Mouse (Mus musculus): ENCODE measurements around the gene 4930568D16Rik. TPM values are rescaled to one million over a fixed set of nuclear protein-coding genes. Genes with fewer than 3 reads are reported as not detected.

The 4930568D16Rik gene
- polyA plus RNA-seq (2012; rRNA removed): not detected in 2 replicates

- Histone ChIP-seq H3K36me3 (ENCODE audit: control insufficient read depth, insufficient read depth, low read length) (no peaks in the 10 kb centered on the region), H3K27me3 (ENCODE audit: control insufficient read depth, insufficient read depth, low read length) (no peaks in the 10 kb centered on the region), H3K4me1 (ENCODE audit: control insufficient read depth, insufficient read depth, insufficient read length) (no peaks in the 10 kb centered on the region), H3K4me3 (ENCODE audit: extremely low read depth, insufficient read depth, insufficient read length) (no peak within 1 kb of the TSS), H3K27ac (ENCODE audit: insufficient read depth, low read length) (no peak within 1 kb of the TSS)
- 86% methylated on average over 2 of the region's 2 CpGs for WGBS
- DNase-seq (ENCODE audit: low read depth in 1 of 2, low spot score in 2 of 2): no peak
- TF ChIP-seq POLR2A (IDR thresholded peaks at IDR 0.05; ENCODE audit: low read depth, low read length): no peak
- no peak for TF ChIP-seq CTCF (IDR thresholded peaks at IDR 0.05; ENCODE audit: extremely low read depth, insufficient read depth, insufficient read length, insufficient replicate concordance)
Measured at GRCm38 (mm10) chr2:35367629-35368028, at the start of gene 4930568D16Rik. Gene 4930568D16Rik, minus strand, starts transcription at chr2:35367729.

DNA sequence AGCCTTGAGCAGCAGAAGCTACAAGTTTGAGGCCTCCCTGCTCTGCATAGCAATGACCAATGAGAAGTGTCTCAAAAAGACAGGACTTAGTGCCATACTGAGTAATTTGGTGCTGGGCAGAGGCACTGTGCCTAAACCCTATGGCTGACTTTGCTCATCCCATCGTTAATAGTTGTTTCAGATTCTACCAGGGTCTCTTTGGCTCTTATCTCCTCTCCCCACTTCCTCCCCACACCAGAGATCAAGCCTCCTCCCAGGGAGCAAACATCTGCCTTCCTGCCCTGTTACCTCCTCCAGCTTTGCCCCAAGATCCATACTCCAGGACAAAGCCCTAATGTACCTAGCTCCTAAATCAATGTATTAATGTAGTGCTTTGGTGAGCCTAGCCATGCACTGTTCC, 49.7 kb upstream of the 4930568D16Rik start:
- TF ChIP-seq CTCF (IDR thresholded peaks at IDR 0.05; ENCODE audit: extremely low read depth, insufficient read depth, insufficient read length, insufficient replicate concordance): no peak
- TF ChIP-seq POLR2A (IDR thresholded peaks at IDR 0.05; ENCODE audit: low read depth, low read length): no peak
- Histone ChIP-seq H3K4me3 (ENCODE audit: extremely low read depth, insufficient read depth, insufficient read length) (no peak overlapping the region), H3K27me3 (ENCODE audit: control insufficient read depth, insufficient read depth, low read length) (no peaks in the 10 kb centered on the region), H3K36me3 (ENCODE audit: control insufficient read depth, insufficient read depth, low read length) (peaks cover 31% of the 10 kb centered on the region), H3K4me1 (ENCODE audit: control insufficient read depth, insufficient read depth, insufficient read length) (peaks cover 16% of the 10 kb centered on the region), H3K27ac (ENCODE audit: insufficient read depth, low read length) (0 out of 2 replicates have a peak overlapping the region, but pooled peaks have one; percentile 51)
- WGBS: 40% methylated on average over 1 of the region's 1 CpGs
- DNase-seq (ENCODE audit: low read depth in 1 of 2, low spot score in 2 of 2): no peak

- Histone ChIP-seq H3K27me3 (ENCODE audit: control insufficient read depth, insufficient read depth, low read length) (no peaks in the 10 kb centered on the region), H3K4me3 (ENCODE audit: extremely low read depth, insufficient read depth, insufficient read length) (no peak overlapping the region), H3K36me3 (ENCODE audit: control insufficient read depth, insufficient read depth, low read length) (peaks cover 28% of the 10 kb centered on the region), H3K27ac (ENCODE audit: insufficient read depth, low read length) (peak overlapping the region; percentile 51), H3K4me1 (ENCODE audit: control insufficient read depth, insufficient read depth, insufficient read length) (peaks cover 16% of the 10 kb centered on the region)
- 28% methylated on average over 6 of the region's 6 CpGs for WGBS
- TF ChIP-seq CTCF (IDR thresholded peaks at IDR 0.05; ENCODE audit: extremely low read depth, insufficient read depth, insufficient read length, insufficient replicate concordance) (no peak), POLR2A (IDR thresholded peaks at IDR 0.05; ENCODE audit: low read depth, low read length) (no peak)
- DNase-seq (ENCODE audit: low read depth in 1 of 2, low spot score in 2 of 2): no peak
Measured at GRCm38 (mm10) chr2:35416473-35416872, 48.9 kb upstream of the 4930568D16Rik start.

DNA sequence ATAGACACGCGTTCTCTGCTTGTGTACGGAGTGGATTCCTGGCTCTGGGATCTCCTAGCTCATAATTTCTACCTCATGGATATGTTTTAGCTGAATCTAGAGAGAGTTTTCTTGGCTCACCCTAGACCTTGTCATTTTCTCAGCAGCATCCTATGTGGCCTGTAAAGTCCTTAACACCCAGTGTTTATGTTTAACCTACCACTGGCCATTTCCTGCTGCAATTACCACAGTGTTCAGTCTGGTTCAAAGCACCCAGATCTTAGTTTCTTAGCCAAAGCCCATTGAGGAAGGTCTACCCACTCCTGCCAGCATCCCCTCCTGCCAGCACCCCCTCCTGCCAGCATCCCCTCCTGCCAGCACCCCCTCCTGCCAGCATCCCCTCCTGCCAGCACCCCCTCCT, 45.3 kb upstream of the 4930568D16Rik start:
- Histone ChIP-seq H3K4me1 (ENCODE audit: control insufficient read depth, insufficient read depth, insufficient read length) (peaks cover 13% of the 10 kb centered on the region), H3K27me3 (ENCODE audit: control insufficient read depth, insufficient read depth, low read length) (no peaks in the 10 kb centered on the region), H3K36me3 (ENCODE audit: control insufficient read depth, insufficient read depth, low read length) (peaks cover 20% of the 10 kb centered on the region), H3K4me3 (ENCODE audit: extremely low read depth, insufficient read depth, insufficient read length) (no peak overlapping the region), H3K27ac (ENCODE audit: insufficient read depth, low read length) (no peak overlapping the region)
- TF ChIP-seq POLR2A (IDR thresholded peaks at IDR 0.05; ENCODE audit: low read depth, low read length): no peak
- TF ChIP-seq CTCF (IDR thresholded peaks at IDR 0.05; ENCODE audit: extremely low read depth, insufficient read depth, insufficient read length, insufficient replicate concordance): no peak
- WGBS: 91% methylated on average over 3 of the region's 3 CpGs
- no peak for DNase-seq (ENCODE audit: low read depth in 1 of 2, low spot score in 2 of 2)

GRCm38 (mm10) chr2:35412246-35412645, 44.7 kb upstream of the 4930568D16Rik start:
- no peak for TF ChIP-seq POLR2A (IDR thresholded peaks at IDR 0.05; ENCODE audit: low read depth, low read length)
- no peak for TF ChIP-seq CTCF (IDR thresholded peaks at IDR 0.05; ENCODE audit: extremely low read depth, insufficient read depth, insufficient read length, insufficient replicate concordance)
- Histone ChIP-seq H3K4me3 (ENCODE audit: extremely low read depth, insufficient read depth, insufficient read length) (no peak overlapping the region), H3K4me1 (ENCODE audit: control insufficient read depth, insufficient read depth, insufficient read length) (peaks cover 7% of the 10 kb centered on the region), H3K27me3 (ENCODE audit: control insufficient read depth, insufficient read depth, low read length) (no peaks in the 10 kb centered on the region), H3K36me3 (ENCODE audit: control insufficient read depth, insufficient read depth, low read length) (peaks cover 24% of the 10 kb centered on the region), H3K27ac (ENCODE audit: insufficient read depth, low read length) (no peak overlapping the region)
- WGBS: 83% methylated on average over 2 of the region's 2 CpGs
- no peak for DNase-seq (ENCODE audit: low read depth in 1 of 2, low spot score in 2 of 2)

DNA sequence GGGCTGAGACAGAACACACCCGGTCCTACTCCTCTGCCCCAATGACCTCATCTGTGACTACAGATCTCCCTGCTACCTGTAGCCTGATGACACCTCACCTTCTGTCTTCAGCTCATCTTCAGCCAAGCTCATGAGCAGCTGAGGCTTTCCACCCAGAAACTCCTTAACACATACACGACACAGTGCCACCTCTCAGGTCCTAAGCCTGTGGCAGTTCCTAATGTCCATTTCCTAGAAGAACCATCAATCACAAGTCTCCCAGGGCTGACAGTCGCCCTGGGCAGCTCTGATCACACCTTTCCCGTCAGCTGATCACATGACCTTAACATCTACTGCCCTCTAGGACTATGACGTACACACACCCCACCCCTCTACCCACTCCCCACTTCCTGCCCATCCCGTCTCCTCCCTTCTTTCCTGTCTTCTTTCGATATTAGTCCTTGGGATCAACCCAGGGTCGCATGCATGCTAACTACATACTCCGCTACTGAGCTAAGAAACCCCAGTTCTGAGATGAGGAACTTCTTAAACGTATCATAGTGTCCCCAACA, 44.2 kb upstream of the 4930568D16Rik start:
- H3K4me3 ChIP-seq (ENCODE audit: extremely low read depth, insufficient read depth, insufficient read length): no peak overlapping the region
- no peaks in the 10 kb centered on the region for H3K27me3 ChIP-seq (ENCODE audit: control insufficient read depth, insufficient read depth, low read length)
- H3K36me3 ChIP-seq (ENCODE audit: control insufficient read depth, insufficient read depth, low read length): peaks cover 28% of the 10 kb centered on the region
- no peak for TF ChIP-seq POLR2A (IDR thresholded peaks at IDR 0.05; ENCODE audit: low read depth, low read length)
- TF ChIP-seq CTCF (IDR thresholded peaks at IDR 0.05; ENCODE audit: extremely low read depth, insufficient read depth, insufficient read length, insufficient replicate concordance): no peak
- H3K27ac ChIP-seq (ENCODE audit: insufficient read depth, low read length): 0 out of 2 replicates have a peak overlapping the region, but pooled peaks have one; percentile 8
- WGBS: 75% methylated on average over 10 of the region's 10 CpGs
- peaks cover 2% of the 10 kb centered on the region; the same call in 1 of the 2 replicates for H3K4me1 ChIP-seq (ENCODE audit: control insufficient read depth, insufficient read depth, insufficient read length)
- DNase-seq (ENCODE audit: low read depth in 1 of 2, low spot score in 2 of 2): no peak

- DNase-seq (ENCODE audit: low read depth in 1 of 2, low spot score in 2 of 2): no peak
- no peak for TF ChIP-seq CTCF (IDR thresholded peaks at IDR 0.05; ENCODE audit: extremely low read depth, insufficient read depth, insufficient read length, insufficient replicate concordance)
- TF ChIP-seq POLR2A (IDR thresholded peaks at IDR 0.05; ENCODE audit: low read depth, low read length): no peak
- Histone ChIP-seq H3K4me1 (ENCODE audit: control insufficient read depth, insufficient read depth, insufficient read length) (no peaks in the 10 kb centered on the region; the same call in 1 of the 2 replicates), H3K4me3 (ENCODE audit: extremely low read depth, insufficient read depth, insufficient read length) (no peak overlapping the region), H3K27ac (ENCODE audit: insufficient read depth, low read length) (no peak overlapping the region), H3K27me3 (ENCODE audit: control insufficient read depth, insufficient read depth, low read length) (no peaks in the 10 kb centered on the region), H3K36me3 (ENCODE audit: control insufficient read depth, insufficient read depth, low read length) (peaks cover 37% of the 10 kb centered on the region)
- 93% methylated on average over 6 of the region's 6 CpGs for WGBS
Measured at GRCm38 (mm10) chr2:35409466-35409865, 41.9 kb upstream of the 4930568D16Rik start.
